19 mouse cellular contexts compared by ENCODE assay signal in the genomic region with DNA sequence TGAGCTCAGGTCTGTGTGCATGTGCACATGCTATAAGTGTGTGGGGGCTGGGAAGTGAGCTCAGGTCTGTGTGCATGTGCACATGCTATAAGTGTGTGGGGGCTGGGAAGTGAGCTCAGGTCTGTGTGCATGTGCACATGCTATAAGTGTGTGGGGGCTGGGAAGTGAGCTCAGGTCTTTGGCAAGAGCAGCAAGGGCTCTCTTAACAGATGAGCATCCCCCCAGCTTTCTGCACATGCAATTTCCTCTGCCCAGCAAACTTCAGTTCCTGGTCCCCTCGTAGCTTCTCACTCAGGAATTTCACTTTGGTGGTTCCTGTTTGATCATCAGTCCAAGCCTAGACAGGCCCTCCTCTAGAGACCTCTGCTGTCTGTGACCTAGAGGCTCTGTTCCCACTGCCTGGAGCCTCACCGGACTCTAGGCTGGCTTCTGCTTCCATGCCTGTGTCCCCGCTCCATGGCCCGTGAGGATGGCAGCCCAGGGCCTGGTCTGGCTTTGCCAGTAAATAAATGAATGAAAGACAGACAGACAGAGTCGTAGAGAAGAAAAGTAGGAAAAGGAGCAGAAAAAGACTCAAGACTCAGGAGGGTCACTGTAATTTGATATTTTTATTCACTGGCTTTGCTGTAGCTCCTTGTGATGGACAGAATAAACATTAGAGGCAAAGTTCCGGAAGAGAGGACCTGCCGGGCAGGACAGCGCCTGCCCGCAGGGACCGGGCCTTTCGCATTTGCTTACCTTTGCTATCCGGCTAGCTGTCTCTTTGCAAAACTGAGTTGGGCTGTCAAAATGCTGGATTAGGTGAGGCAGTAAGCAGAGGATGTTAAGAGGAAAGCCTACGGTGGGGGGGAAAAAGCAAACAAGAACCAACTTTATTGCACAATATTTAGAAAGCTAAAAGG.
"Had no signal": no experiment of that assay in that cellular context is flagged by ENCODE, and none has a peak within 500 bp of the region (broad histone marks: within the 10 kb centered on the region; RNA-seq: fewer than 3 reads in every experiment).

No protein-coding gene starts in this region.

- DNase-seq: kidney, adult 8-10 months; kidney, postnatal 25 days; left cerebral cortex, postnatal 4 days; lung, embryonic 14.5 days; lung, postnatal 10 days; lung, postnatal 4 days; retina, postnatal 1 day; right cerebral cortex, postnatal 4 days; spleen, adult 18-20 months; thymus, adult 18-20 months; thymus, postnatal 25 days had no signal

- H3K4me2 ChIP-seq: intestine, embryonic 15.5 days; limb, embryonic 15.5 days; lung, embryonic 14.5 days; midbrain, embryonic 12.5 days; neural tube, embryonic 13.5 days had no signal

- H3K27me3 ChIP-seq: intestine, embryonic 15.5 days; limb, embryonic 15.5 days; megakaryocyte, embryonic 14.5 days; midbrain, embryonic 12.5 days; neural tube, embryonic 13.5 days had no signal

- ATAC-seq: intestine, embryonic 15.5 days; midbrain, embryonic 16.5 days had no signal

- H3K4me3 ChIP-seq: intestine, embryonic 15.5 days; layer of hippocampus, adult 2 months; limb, embryonic 15.5 days; megakaryocyte, embryonic 14.5 days; midbrain, embryonic 12.5 days; neural tube, embryonic 13.5 days had no signal

- H3K9me3 ChIP-seq: intestine, embryonic 15.5 days; limb, embryonic 15.5 days; megakaryocyte, embryonic 14.5 days; midbrain, embryonic 12.5 days; neural tube, embryonic 13.5 days had no signal

- H3K27ac ChIP-seq: intestine, embryonic 15.5 days; layer of hippocampus, adult 2 months; limb, embryonic 15.5 days; liver, embryonic 14.5 days; midbrain, embryonic 12.5 days; neural tube, embryonic 13.5 days had no signal

- H3K9ac ChIP-seq: intestine, embryonic 15.5 days; limb, embryonic 15.5 days; liver, embryonic 14.5 days; lung, embryonic 14.5 days; midbrain, embryonic 12.5 days; neural tube, embryonic 13.5 days had no signal

- H3K4me1 ChIP-seq: intestine, embryonic 15.5 days; limb, embryonic 15.5 days; megakaryocyte, embryonic 14.5 days had no signal
